Mouse (Mus musculus) layer of hippocampus, adult 9-11 months (tissue): ENCODE results near the gene Dgkh.

Source experiments
- DNase-seq: peaks from one replicate; pipeline ENCODE4 v3.0.0; 2022

Dgkh gene

DNA sequence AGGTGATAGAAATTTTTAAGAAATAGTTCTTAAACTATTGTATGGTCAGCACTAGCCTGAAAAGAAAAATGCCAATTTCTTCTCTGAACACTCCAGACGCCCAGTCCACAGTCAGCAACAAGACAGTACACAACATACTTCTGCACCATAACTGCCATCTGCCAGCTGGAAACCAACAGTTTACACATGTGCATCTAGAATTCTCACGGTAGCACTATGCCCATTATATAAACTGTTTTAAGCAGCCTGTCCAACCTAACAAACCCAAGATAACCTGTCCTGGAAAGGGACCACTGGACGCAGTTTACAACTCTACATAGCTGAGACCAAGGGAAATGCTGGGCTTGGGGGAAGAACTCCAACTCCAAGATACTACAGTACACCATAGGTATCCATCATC is 198.9 kb downstream of the Dgkh start:
- no peak for DNase-seq

DNA sequence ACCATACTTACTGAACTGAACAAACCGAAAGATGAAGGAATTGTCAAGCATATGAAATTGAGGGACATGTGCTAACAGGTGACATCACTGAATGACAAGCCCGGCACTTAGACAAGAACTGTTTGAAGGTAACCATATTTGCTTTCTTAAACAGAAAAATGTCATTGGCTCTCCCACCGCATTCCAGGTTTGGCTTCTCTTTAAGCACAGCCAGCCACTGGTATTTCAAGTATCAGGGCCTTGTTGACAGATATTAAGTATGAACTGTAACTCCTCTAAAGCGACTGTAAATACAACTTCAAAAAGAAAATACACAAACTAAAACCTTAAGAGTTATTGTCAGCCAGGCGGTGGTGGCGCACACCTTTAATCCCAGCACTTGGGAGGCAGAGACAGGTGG is 200.2 kb downstream of the Dgkh start:
- no peak for DNase-seq

GRCm38 (mm10) chr14:78530256-78530655 is 202.3 kb downstream of the Dgkh start:
- DNase-seq = no peak

- no peak for DNase-seq
Observed at GRCm38 (mm10) chr14:78528461-78529425, 203.8 kb downstream of the Dgkh start.

DNA sequence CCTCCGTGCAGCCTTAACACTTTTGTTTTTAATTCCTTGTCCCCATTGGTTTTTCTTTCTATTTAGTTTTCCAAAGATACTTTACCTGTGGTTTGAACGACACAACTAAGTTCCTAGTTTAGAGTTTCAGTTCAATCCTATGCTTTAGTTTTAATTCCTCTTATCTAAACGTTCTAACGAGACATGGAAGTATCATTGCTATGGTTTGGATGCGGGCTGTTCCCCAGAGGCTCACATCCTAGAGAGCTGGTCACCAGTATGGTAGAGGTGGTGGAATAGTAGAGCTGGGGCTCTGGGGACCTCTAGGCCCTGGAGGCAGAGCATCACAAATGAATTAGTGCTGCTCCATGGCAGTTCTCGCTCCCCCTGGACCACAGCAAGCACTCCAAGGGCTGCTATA is 205.7 kb downstream of the Dgkh start:
- DNase-seq = no peak

DNA sequence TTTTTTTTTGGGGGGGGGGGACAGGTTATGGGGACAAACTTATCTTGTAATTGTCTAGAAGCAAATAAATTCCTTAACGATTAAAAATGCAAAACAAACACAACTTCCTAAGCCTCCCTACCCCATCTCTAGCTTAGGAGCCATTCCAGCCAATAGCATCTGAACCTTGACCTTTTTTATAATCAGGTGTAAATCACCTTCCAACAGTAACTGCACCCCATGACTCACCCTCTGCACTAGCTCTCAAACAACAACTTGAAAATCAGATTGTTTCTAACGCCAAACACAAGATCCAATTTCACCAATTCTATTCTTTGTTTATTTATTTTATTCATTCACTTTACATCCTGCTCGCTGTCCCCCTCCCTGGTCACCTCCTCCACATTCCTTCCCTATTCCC is 206.1 kb downstream of the Dgkh start:
- no peak for DNase-seq

GRCm38 (mm10) chr14:78525611-78526457 is 206.7 kb downstream of the Dgkh start:
- no peak for DNase-seq

DNA sequence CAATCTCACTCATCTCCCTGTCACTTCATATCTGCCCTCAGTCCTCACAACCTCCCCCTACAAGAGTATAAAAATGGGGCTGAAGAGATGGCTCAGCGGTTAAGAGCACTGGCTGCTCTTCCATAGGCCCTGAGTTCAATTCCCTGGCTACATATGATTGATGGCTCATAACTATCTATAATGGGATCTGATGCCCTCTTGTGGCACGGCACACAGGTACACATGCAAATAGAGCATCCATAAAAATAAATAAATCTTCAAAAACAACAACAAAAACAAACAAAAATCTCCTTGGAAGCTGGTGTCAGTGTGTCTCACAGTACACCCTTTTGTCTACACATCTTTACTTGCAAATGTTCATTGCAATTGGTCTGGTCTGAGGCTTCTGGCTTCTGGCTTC is 207.5 kb downstream of the Dgkh start:
- DNase-seq = no peak

- DNase-seq = no peak
Observed at GRCm38 (mm10) chr14:78510713-78511112, 221.9 kb downstream of the Dgkh start.

DNA sequence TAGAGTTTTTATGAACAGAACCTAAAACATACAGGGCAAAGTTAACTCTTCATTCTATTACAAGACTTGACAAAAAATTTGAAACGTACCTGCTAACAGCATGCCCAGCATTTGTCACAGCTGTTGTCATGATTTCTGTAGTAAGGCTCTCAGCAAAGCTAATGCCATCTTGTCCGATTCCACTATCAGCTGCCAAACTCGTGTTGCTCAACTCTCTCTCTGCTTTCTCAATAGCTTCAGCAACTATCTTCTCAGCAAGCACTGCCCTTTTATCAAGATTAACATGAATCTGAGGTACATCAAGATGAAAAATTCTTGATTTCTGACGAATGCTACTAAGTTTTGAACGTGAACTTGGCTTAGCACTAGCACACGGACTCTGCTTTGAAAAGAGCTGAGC is 222.8 kb downstream of the Dgkh start:
- DNase-seq = no peak
